Mouse (Mus musculus) small intestine, adult 2 months (tissue): ENCODE data around the gene Tnrc6a. TPM values are rescaled to one million over a fixed set of nuclear protein-coding genes. Genes with fewer than 3 reads are reported as not detected.

Source experiments
- H3K27ac ChIP-seq: fragments of 200-500 bp; 2 replicates; pipeline ENCODE4 v1.5.1; 2012; ENCODE audit warnings: low read depth, low read length, control low read depth, inconsistent platforms; ENCODE audit not compliant: insufficient read depth
- H3K27me3 ChIP-seq: fragments of 200-500 bp; 2 replicates; pipeline ENCODE4 v1.6.1; 2012; ENCODE audit warnings: mild to moderate bottlenecking, moderate library complexity, low read length, inconsistent platforms; ENCODE audit not compliant: control insufficient read depth, insufficient read depth
- H3K36me3 ChIP-seq: fragments of 200-500 bp; 2 replicates; pipeline ENCODE4 v1.6.1; 2012; ENCODE audit warnings: mild to moderate bottlenecking, low read length, control low read depth, inconsistent platforms; ENCODE audit not compliant: control insufficient read depth, insufficient read depth
- H3K4me1 ChIP-seq: fragments of 200-500 bp; 2 replicates; pipeline ENCODE4 v1.6.1; 2012; ENCODE audit warnings: low read length, inconsistent platforms, mixed read lengths; ENCODE audit not compliant: control insufficient read depth, insufficient read depth, insufficient read length
- H3K4me3 ChIP-seq: fragments of 200-500 bp; 2 replicates; pipeline ENCODE4 v1.5.1; 2012; ENCODE audit warnings: low read depth, mild to moderate bottlenecking, control low read depth, inconsistent platforms, low read length, moderate library complexity
- CTCF ChIP-seq: fragments of 200-500 bp; IDR thresholded peaks from 2 replicates; pipeline ENCODE4 v1.5.1; 2012; ENCODE audit warnings: low read depth, mild to moderate bottlenecking, control low read depth, inconsistent platforms, low read length, moderate library complexity, mixed read lengths; ENCODE audit not compliant: insufficient replicate concordance, insufficient read length; ENCODE audit errors: extremely low read depth
- POLR2A ChIP-seq: fragments of 200-500 bp; IDR thresholded peaks from 2 replicates; pipeline ENCODE4 v1.6.1; 2012; ENCODE audit warnings: low read depth, mild to moderate bottlenecking, control low read depth, inconsistent platforms, low read length, moderate library complexity
- WGBS: fragments of 180-500 bp; shearing (Covaris S2); methylation state at CpG from one replicate; pipeline ENCODE4 v1.1.7; 2018; 5-methylcytosine and 5-hydroxymethylcytosine counted together
- polyA plus RNA-seq: library from polyadenylated mRNA; depleted of rRNA; stranded (reverse); fragments of >200 nt; gene quantifications from 2 replicates; pipeline ENCODE4 v1.2.3, GENCODE M21; 2012

The Tnrc6a gene
- polyA plus RNA-seq, 1 experiment = 33.7 TPM

- H3K27me3 ChIP-seq = no peaks in the 10 kb centered on the region
- no peak overlapping the region for H3K27ac ChIP-seq
- no peak for TF ChIP-seq CTCF
- TF ChIP-seq POLR2A = no peak
- 74% methylated on average over 3 of the region's 3 CpGs for WGBS
- peaks cover 10% of the 10 kb centered on the region for H3K36me3 ChIP-seq
- H3K4me1 ChIP-seq = no peaks in the 10 kb centered on the region; the same call in 1 of the 2 replicates
- H3K4me3 ChIP-seq = no peak overlapping the region
Measured at GRCm38 (mm10) chr7:123135655-123136054, 12.0 kb downstream of the Tnrc6a start.

GRCm38 (mm10) chr7:123138001-123138400 is 14.3 kb downstream of the Tnrc6a start:
- H3K27ac ChIP-seq = no peak overlapping the region
- WGBS = 76% methylated on average over 4 of the region's 4 CpGs
- TF ChIP-seq POLR2A (no peak), CTCF (no peak)
- peaks cover 7% of the 10 kb centered on the region for H3K36me3 ChIP-seq
- H3K4me1 ChIP-seq = no peaks in the 10 kb centered on the region
- no peaks in the 10 kb centered on the region for H3K27me3 ChIP-seq
- no peak overlapping the region for H3K4me3 ChIP-seq

- Histone ChIP-seq H3K27me3 (no peaks in the 10 kb centered on the region), H3K4me3 (no peak overlapping the region), H3K27ac (no peak overlapping the region), H3K4me1 (no peaks in the 10 kb centered on the region), H3K36me3 (peaks cover 21% of the 10 kb centered on the region)
- no peak for TF ChIP-seq POLR2A
- TF ChIP-seq CTCF = no peak
- 90% methylated on average over 10 of the region's 10 CpGs for WGBS
Measured at GRCm38 (mm10) chr7:123146141-123146846, 22.6 kb downstream of the Tnrc6a start.

GRCm38 (mm10) chr7:123147787-123148186 is 24.1 kb downstream of the Tnrc6a start:
- Histone ChIP-seq H3K27me3 (no peaks in the 10 kb centered on the region), H3K36me3 (peaks cover 26% of the 10 kb centered on the region), H3K4me3 (no peak overlapping the region), H3K27ac (no peak overlapping the region), H3K4me1 (no peaks in the 10 kb centered on the region)
- TF ChIP-seq CTCF (no peak), POLR2A (no peak)
- 94% methylated on average over 2 of the region's 2 CpGs for WGBS

- Histone ChIP-seq H3K27ac (no peak overlapping the region), H3K4me1 (no peaks in the 10 kb centered on the region), H3K27me3 (no peaks in the 10 kb centered on the region), H3K4me3 (no peak overlapping the region), H3K36me3 (peaks cover 30% of the 10 kb centered on the region)
- 83% methylated on average over 9 of the region's 9 CpGs for WGBS
- TF ChIP-seq POLR2A = no peak
- TF ChIP-seq CTCF = no peak
Measured at GRCm38 (mm10) chr7:123148935-123149334, 25.2 kb downstream of the Tnrc6a start.

GRCm38 (mm10) chr7:123162346-123162745 is 38.7 kb downstream of the Tnrc6a start:
- H3K27ac ChIP-seq = no peak overlapping the region
- H3K36me3 ChIP-seq = peaks cover 41% of the 10 kb centered on the region
- TF ChIP-seq POLR2A (no peak), CTCF (no peak)

GRCm38 (mm10) chr7:123167436-123167835 is 43.8 kb downstream of the Tnrc6a start:
- H3K36me3 ChIP-seq = peaks cover 70% of the 10 kb centered on the region
- TF ChIP-seq POLR2A = no peak
- TF ChIP-seq CTCF = no peak
- WGBS = 78% methylated on average over 2 of the region's 2 CpGs
- no peak overlapping the region for H3K27ac ChIP-seq
- no peak overlapping the region for H3K4me3 ChIP-seq
- no peaks in the 10 kb centered on the region for H3K27me3 ChIP-seq
- no peaks in the 10 kb centered on the region for H3K4me1 ChIP-seq

More at GRCm38 (mm10) chr7:123162346-123162745, 38.7 kb downstream of the Tnrc6a start:
- Histone ChIP-seq H3K4me1 (no peaks in the 10 kb centered on the region), H3K4me3 (no peak overlapping the region), H3K27me3 (no peaks in the 10 kb centered on the region)
- 85% methylated on average over 10 of the region's 10 CpGs for WGBS

- Histone ChIP-seq H3K27me3 (no peaks in the 10 kb centered on the region), H3K27ac (no peak overlapping the region), H3K36me3 (peaks cover 64% of the 10 kb centered on the region), H3K4me1 (no peaks in the 10 kb centered on the region), H3K4me3 (no peak overlapping the region)
- 91% methylated on average over 2 of the region's 2 CpGs for WGBS
- TF ChIP-seq POLR2A (no peak), CTCF (no peak)
Measured at GRCm38 (mm10) chr7:123169618-123170017, 45.9 kb downstream of the Tnrc6a start.
